Mouse (Mus musculus): ENCODE results near the gene Med13. TPM values are rescaled to one million over a fixed set of nuclear protein-coding genes. Genes with fewer than 3 reads are reported as not detected.

Gene Med13
- 10 to 100 TPM; 55.2 to 58.2 TPM for total RNA-seq (2023)

GRCm38 (mm10) chr11:86356854-86357788 lies at the start of gene Med13:
Med13 (minus strand) TSS chr11:86357602.

GRCm38 (mm10) chr11:86257460-86258076 lies 99.8 kb downstream of the Med13 start, which contains the start of gene Ints2:
Ints2 (minus strand) TSS chr11:86257575.

Other genes with a start within 250 kb of the Med13 start
- 10 to 100 TPM; 11.1 to 12.6 TPM for gene Brip1, start 156.4 kb downstream of the Med13 start, total RNA-seq (2023)
- gene Ints2, start 100.0 kb downstream of the Med13 start, total RNA-seq (2023), result 1 to 10 TPM; 5.9 to 8.8 TPM
- 10 to 100 TPM; 22.7 to 33.7 TPM for gene Rnft1, start 127.1 kb upstream of the Med13 start, total RNA-seq (2023)
- 10 to 100 TPM; 27.2 to 27.6 TPM for gene Rps6kb1, start 187.2 kb upstream of the Med13 start, total RNA-seq (2023)
- 1 to 10 TPM; 3.4 to 4.6 TPM for gene Tubd1, start 187.4 kb upstream of the Med13 start, total RNA-seq (2023)

Data from neutrophil, adult 59 days (primary cell).